Mouse (Mus musculus) adipose tissue, adult 10 weeks (tissue): ENCODE results near the gene Cblc. TPM values are rescaled to one million over a fixed set of nuclear protein-coding genes. Genes with fewer than 3 reads are reported as not detected.

Source experiments
- polyA plus RNA-seq: library from polyadenylated mRNA; stranded (reverse); fragments of 350-450 nt; fragmentation: Illumina TruSeq; extraction: RNeasy Lipid Tissue Mini Kit (QIAGEN cat#74804); gene quantifications from one replicate; pipeline ENCODE4 v1.2.3, GENCODE M21; 2014; ENCODE audit warnings: low read depth, low replicate concordance

Cblc gene
- polyA plus RNA-seq: 16.0 TPM

DNA sequence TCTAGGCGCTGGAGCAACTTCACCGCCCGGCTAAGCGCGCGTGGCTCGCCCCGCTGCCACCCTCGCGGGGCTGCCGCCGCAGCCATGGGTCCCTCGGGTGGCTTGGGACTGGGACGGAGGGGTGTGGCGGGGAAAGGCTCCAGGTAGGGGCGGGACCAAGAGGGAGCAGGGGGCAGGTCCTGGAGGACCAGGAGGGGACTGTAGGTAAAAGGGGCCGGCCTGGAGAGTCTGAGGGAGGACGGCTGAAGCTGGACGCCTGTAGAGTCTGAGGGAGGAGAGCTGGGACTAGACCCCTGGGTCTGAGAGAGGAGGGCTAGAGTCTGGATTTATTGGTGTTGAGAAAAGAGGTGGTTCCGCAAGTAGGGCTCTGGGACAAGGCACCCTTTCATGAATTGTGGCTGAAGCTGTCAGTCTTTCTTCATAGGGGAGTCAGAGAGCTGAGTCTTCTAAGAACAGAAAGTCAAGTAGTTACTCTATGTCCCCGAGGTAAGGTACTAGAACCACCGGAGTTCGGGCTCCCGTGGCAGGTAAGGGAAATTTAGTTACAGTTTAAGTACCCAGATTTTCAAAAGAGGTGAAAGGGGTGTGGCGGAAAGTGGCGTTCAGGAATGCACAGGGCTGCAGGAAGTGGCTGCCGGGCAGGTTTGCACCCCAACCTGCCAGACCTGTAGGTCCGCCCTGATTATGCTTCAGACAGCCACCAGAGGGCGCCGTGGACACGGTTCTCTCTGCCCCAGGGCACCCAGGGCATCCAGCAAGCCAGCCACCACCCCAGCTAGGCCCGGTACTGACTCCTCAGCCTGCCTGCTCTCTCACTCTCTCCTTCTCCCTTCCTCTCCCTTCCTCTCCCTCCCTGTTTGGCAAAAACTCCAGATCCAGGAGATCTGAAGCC is at the start of gene Cblc:
Gene Cblc (minus strand): TSS at position 113 of the 892 bp plus-strand sequence.

DNA sequence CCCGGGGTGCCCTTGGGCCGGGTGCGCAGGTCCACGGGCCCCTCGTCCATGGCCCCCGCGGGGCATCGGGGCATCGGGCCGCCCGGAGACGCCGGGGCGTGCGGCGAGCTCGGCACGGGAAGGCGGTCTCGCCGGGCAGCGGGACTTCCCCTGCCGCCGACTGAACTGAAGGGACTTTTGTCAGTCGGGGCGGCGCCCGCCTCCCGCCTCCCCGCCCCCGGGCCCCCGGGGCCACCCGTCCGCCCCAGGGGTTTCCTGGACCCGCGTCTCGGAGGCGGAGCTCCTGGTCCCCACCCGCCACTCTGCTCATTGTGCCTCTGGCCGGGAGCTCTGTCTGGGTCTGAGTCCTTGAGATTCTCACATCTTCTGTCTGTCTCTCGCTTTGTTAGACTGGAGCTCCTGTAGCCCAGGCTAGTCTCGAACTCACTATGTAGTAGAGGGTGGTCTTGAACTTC is 26.0 kb upstream of the Cblc start, which contains the start of gene Bcl3:
Gene Bcl3 (minus strand): TSS at position 167 of the 455 bp plus-strand sequence.

DNA sequence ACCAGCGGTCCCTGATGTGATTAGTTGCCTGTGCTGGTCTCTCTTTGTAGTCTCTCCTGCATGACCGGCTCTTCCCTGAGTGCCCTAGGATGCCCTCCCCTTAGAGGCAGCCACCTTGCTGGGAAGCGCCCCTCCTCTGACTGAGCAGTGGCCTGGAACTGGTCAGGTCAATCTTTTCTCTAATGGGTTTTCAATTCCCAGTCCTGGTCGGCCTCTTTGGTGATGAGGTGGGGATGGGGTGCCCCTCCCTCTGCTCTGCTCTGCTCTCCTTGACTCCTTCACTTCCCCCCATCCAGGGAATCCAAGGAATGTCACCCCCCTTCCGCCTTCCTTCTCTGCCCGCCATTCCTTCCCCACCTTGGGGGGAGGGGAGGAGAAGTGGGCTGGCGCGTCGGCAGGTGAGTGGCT is 25.6 kb downstream of the Cblc start, which contains the start of gene Bcam:
Gene Bcam (minus strand): TSS at position 33 of the 408 bp plus-strand sequence.

DNA sequence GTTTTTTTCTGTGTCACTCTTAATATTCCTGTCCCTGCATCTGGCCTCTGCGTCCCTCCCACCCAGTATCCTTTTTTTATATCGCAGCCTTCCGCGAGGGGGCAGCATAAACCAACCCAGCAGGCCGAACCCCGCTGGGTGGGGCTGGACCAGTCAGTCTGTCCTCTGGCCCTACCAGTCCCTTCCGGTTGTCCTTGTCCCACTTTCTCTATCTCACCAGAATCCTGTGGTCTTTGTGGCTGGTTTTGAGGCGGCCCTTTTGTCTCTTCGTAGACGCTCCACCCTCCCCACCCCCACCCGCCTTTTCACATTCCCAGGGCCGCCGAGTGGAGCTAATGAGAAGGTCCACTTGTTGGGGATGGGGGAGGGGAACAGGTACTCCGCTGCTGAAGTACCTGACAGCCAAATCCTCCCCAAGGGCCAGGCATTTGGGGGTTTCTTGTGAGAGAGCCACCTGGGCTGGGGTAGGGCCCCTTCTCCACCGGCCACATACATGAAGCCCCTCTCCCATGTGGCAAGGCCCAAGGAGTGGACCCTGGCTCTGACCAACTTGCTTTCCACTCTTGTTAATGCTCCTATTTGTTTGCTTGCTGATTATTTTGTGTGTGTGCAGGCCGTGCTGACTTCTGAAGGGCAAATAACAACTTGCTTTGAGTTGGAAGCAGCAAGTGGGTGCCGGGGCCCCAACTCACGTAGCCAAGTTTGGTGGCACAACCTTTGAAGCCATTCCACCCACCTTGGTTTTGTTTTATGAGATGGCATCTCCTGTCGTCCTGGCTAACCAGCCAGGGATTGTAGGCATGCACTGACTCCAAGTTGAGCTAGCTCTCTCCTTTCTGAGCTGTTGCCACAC is 46.2 kb downstream of the Cblc start, which contains the start of gene Nectin2:
Gene Nectin2 (minus strand): TSS at position 267 of the 853 bp plus-strand sequence.

Other genes starting within 250 kb of the Cblc start
- gene Ppp1r37, start 233.7 kb downstream of the Cblc start, polyA plus RNA-seq: 83.9 TPM
- gene Zfp296, start 219.5 kb downstream of the Cblc start, polyA plus RNA-seq: 1.5 TPM
- gene Gemin7, start 219.2 kb downstream of the Cblc start, polyA plus RNA-seq: 42.4 TPM
- 40.3 TPM for gene Clasrp, start 192.3 kb downstream of the Cblc start, polyA plus RNA-seq
- 12.3 TPM for gene Relb, start 167.4 kb downstream of the Cblc start, polyA plus RNA-seq
- 73.8 TPM for gene Clptm1, start 131.8 kb downstream of the Cblc start, polyA plus RNA-seq
- gene Apoc2, start 118.9 kb downstream of the Cblc start, polyA plus RNA-seq: 2.8 TPM
- not detected for gene Gm44805, start 115.4 kb downstream of the Cblc start, polyA plus RNA-seq
- 4.9 TPM for gene Apoc4, start 115.3 kb downstream of the Cblc start, polyA plus RNA-seq
- gene Apoc1, start 104.1 kb downstream of the Cblc start, polyA plus RNA-seq: 298 TPM
- 3,823 TPM for gene Apoe, start 97.6 kb downstream of the Cblc start, polyA plus RNA-seq
- gene Tomm40, start 81.4 kb downstream of the Cblc start, polyA plus RNA-seq: 50.1 TPM
- gene Nectin2, start 46.3 kb downstream of the Cblc start, polyA plus RNA-seq: 27.4 TPM
- 75.8 TPM for gene Bcam, start 25.8 kb downstream of the Cblc start, polyA plus RNA-seq
- gene Bcl3, start 26.0 kb upstream of the Cblc start, polyA plus RNA-seq: 7.0 TPM
- gene Gm19345, start 55.2 kb upstream of the Cblc start, polyA plus RNA-seq: not detected
- gene Ceacam16, start 64.5 kb upstream of the Cblc start, polyA plus RNA-seq: not detected
- 0.22 TPM for gene Ceacam19, start 91.2 kb upstream of the Cblc start, polyA plus RNA-seq
- 20.5 TPM for gene Pvr, start 124.4 kb upstream of the Cblc start, polyA plus RNA-seq
- gene Igsf23, start 153.9 kb upstream of the Cblc start, polyA plus RNA-seq: not detected
- 0.24 TPM for gene Ceacam20, start 168.6 kb upstream of the Cblc start, polyA plus RNA-seq
- 2.6 TPM for gene Nlrp9b, start 194.7 kb upstream of the Cblc start, polyA plus RNA-seq